ENCODE assay signal across 25 mouse cellular contexts in genomic region chr17:69119183-69119582, GRCm38 (mm10). TPM values are rescaled to one million over a fixed set of nuclear protein-coding genes. Genes with fewer than 3 reads are reported as not detected.
A peak's percentile ranks its signal among the peaks of the same experiment; 100 is the strongest.
DNase-seq lines count a peak whose midpoint lies in the region; ATAC-seq and TF ChIP-seq lines count a peak whose summit lies in the region.
"Had no signal": no experiment of that assay in that cellular context is flagged by ENCODE, and none has a peak within 500 bp of the region (broad histone marks: within the 10 kb centered on the region; RNA-seq: fewer than 3 reads in every experiment).

No protein-coding gene starts in this region.

- 0 out of 2 replicates have a peak, but pooled peaks cover 3% of the 10 kb centered on the region for H3K4me1 ChIP-seq in lung, embryonic 14.5 days (ENCODE audit: insufficient read depth)

- no peak for TF ChIP-seq CTCF in lung, embryonic 14.5 days (IDR thresholded peaks at IDR 0.05; ENCODE audit: low read depth)

- no peaks in the 10 kb centered on the region for H3K27me3 ChIP-seq in lung, embryonic 14.5 days (ENCODE audit: insufficient read depth, low read length)
- H3K27me3 ChIP-seq: forebrain, embryonic 15.5 days; heart, embryonic 15.5 days had no signal

- no peak overlapping the region for H3K9ac ChIP-seq in lung, embryonic 14.5 days
- H3K9ac ChIP-seq: embryonic facial prominence, embryonic 15.5 days; forebrain, embryonic 15.5 days; heart, embryonic 15.5 days; hindbrain, embryonic 13.5 days had no signal

- no peaks in the 10 kb centered on the region for H3K9me3 ChIP-seq in lung, embryonic 14.5 days (ENCODE audit: low read depth, low read length)
- H3K9me3 ChIP-seq: embryonic facial prominence, embryonic 15.5 days; forebrain, embryonic 10.5 days; forebrain, embryonic 15.5 days; heart, embryonic 10.5 days; heart, embryonic 15.5 days; hindbrain, embryonic 13.5 days had no signal

- H3K4me2 ChIP-seq in lung, embryonic 14.5 days = no peak overlapping the region
- H3K4me2 ChIP-seq: embryonic facial prominence, embryonic 15.5 days; forebrain, embryonic 15.5 days; heart, embryonic 15.5 days; hindbrain, embryonic 13.5 days had no signal

- no peaks in the 10 kb centered on the region for H3K36me3 ChIP-seq in lung, embryonic 14.5 days (ENCODE audit: insufficient read depth)
- H3K36me3 ChIP-seq: embryonic facial prominence, embryonic 15.5 days; forebrain, embryonic 10.5 days; forebrain, embryonic 15.5 days; heart, embryonic 10.5 days; heart, embryonic 15.5 days; hindbrain, embryonic 13.5 days had no signal

- 66% methylated on average over 8 of the region's 8 CpGs for WGBS in lung, embryonic 14.5 days

- no peak for ATAC-seq in lung, embryonic 14.5 days (ENCODE audit: insufficient read depth)
- ATAC-seq: forebrain, embryonic 15.5 days; hindbrain, postnatal 0 days had no signal

- H3K4me3 ChIP-seq in lung, embryonic 14.5 days (ENCODE audit: low read depth, low read length) = no peak overlapping the region
- H3K4me3 ChIP-seq: embryonic facial prominence, embryonic 15.5 days; erythroblast, embryonic 14.5 days; forebrain, embryonic 10.5 days; forebrain, embryonic 15.5 days; heart, embryonic 10.5 days; heart, embryonic 15.5 days; hindbrain, embryonic 13.5 days had no signal

- peak; percentile 16 for DNase-seq in adrenal gland, postnatal 25 days
- DNase-seq in adrenal gland, adult 18-20 months (ENCODE audit: low spot score in 2 of 2) = no peak
- peak; percentile 43 for DNase-seq in lung, embryonic 14.5 days
- no peak for DNase-seq in lung, adult 18-20 months
- peak; percentile 91 for DNase-seq in NIH3T3 (ENCODE audit: low read depth)
- DNase-seq in thymus, postnatal 0 days (ENCODE audit: low spot score) = no peak
- DNase-seq in retina, embryonic 14.5 days (ENCODE audit: low spot score) = no peak
- DNase-seq: cerebellum, adult 11 months; cerebellum, adult 8-10 months; cerebellum, postnatal 14 days; embryo, embryonic 11 days; gastrocnemius, postnatal 36 days; heart, adult 18-20 months; heart, postnatal 14 days; kidney, adult 11 months; kidney, adult 9 months had no signal

- no peak overlapping the region for H3K27ac ChIP-seq in lung, embryonic 14.5 days (ENCODE audit: low read depth)
- H3K27ac ChIP-seq: embryonic facial prominence, embryonic 15.5 days; forebrain, embryonic 10.5 days; heart, embryonic 10.5 days; heart, embryonic 15.5 days; hindbrain, embryonic 13.5 days; hindbrain, postnatal 0 days had no signal

RNA-seq across cellular contexts. Expression of gene Epb41l3, which starts 43.7 kb away (rescaled TPM):
- 12.0 and 16.3 TPM in 2 replicates for total RNA-seq in adrenal gland, postnatal 25 days (2021)
- total RNA-seq in adrenal gland, adult 18-20 months (2021) = 10 to 100 TPM; 16.2 to 24.2 TPM
- polyA plus RNA-seq in lung, embryonic 14.5 days (2014; fragmentation: Nextera tagmentation; extraction: Ambion mirVana) = 62.0 and 64.0 TPM in 2 replicates
- 32.2 and 42.2 TPM in 2 replicates for polyA plus RNA-seq in thymus, postnatal 0 days (2015; fragmentation: Nextera tagmentation; extraction: Ambion mirVana)
- total RNA-seq: MEL had no signal

Comparison
In these comparisons a context has a peak if more than half of its experiments do, and no peak if none do; other contexts are left out.
1. DNase-seq: peak in adrenal gland, postnatal 25 days (single experiment), lung, embryonic 14.5 days (single experiment) and NIH3T3 (single experiment); none in adrenal gland, adult 18-20 months (0 of 2), lung, adult 18-20 months (0 of 2), thymus, postnatal 0 days (single experiment) and retina, embryonic 14.5 days (single experiment).